13 mouse cellular contexts compared by ENCODE assay signal in the genomic region with DNA sequence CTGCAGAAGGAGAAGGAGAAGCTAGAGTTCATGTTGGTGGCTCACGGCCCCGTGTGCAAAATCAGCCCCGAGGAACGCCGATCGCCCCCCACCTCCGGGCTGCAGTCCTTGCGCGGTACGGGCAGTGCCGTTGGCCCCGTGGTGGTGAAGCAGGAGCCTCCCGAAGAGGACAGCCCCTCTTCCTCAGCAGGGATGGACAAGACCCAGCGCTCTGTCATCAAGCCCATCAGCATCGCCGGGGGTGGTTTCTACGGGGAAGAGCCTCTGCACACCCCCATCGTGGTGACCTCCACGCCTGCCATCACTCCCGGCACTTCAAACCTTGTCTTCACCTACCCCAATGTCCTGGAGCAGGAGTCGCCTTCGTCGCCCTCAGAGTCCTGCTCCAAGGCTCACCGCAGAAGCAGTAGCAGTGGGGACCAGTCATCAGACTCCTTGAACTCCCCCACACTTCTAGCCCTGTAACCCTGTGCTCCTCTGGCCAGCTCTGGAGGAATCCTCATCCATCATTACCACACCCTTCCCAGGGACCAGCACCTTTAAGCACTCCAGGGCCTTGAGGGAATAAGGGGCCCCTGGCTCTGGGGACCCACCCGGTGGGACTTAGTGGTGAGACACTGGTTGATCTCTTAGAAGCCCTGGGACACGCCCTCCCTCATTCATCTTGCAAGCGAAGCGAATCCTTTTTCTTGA. TPM values are rescaled to one million over a fixed set of nuclear protein-coding genes. Genes with fewer than 3 reads are reported as not detected.
DNase-seq lines count a peak whose midpoint lies in the region; ATAC-seq and TF ChIP-seq lines count a peak whose summit lies in the region.
"Had no signal": no experiment of that assay in that cellular context is flagged by ENCODE, and none has a peak within 500 bp of the region (broad histone marks: within the 10 kb centered on the region; RNA-seq: fewer than 3 reads in every experiment).

No protein-coding gene starts in this region.

- no peak overlapping the region for H3K27ac ChIP-seq in lung, postnatal 0 days (ENCODE audit: low read length)
- H3K27ac ChIP-seq in midbrain, embryonic 12.5 days (replicated peaks) = no peak overlapping the region
- H3K27ac ChIP-seq: limb, embryonic 15.5 days had no signal

- H3K36me3 ChIP-seq in lung, postnatal 0 days (ENCODE audit: insufficient read depth, low read length) = peaks cover 65% of the 10 kb centered on the region
- H3K36me3 ChIP-seq in midbrain, embryonic 12.5 days = no peaks in the 10 kb centered on the region

- 0 out of 2 replicates have a peak, but pooled peaks have one; percentile 3 for ATAC-seq in lung, postnatal 0 days
- peak; percentile 47; the same call in 1 of the 2 replicates for ATAC-seq in midbrain, embryonic 12.5 days (ENCODE audit: low FRiP score, low read depth)
- ATAC-seq in activated CD4-positive, CD25-positive, alpha-beta regulatory T cell, adult 4 months = no peak

- no peak overlapping the region for H3K9ac ChIP-seq in lung, postnatal 0 days (replicated peaks; ENCODE audit: low read depth)
- no peak overlapping the region for H3K9ac ChIP-seq in midbrain, embryonic 12.5 days (replicated peaks)
- H3K9ac ChIP-seq: limb, embryonic 15.5 days had no signal

- no peak overlapping the region for H3K4me3 ChIP-seq in lung, postnatal 0 days (ENCODE audit: low read depth, low read length)
- peak overlapping the region; percentile 22 for H3K4me3 ChIP-seq in midbrain, embryonic 12.5 days
- H3K4me3 ChIP-seq: limb, embryonic 15.5 days had no signal

- H3K27me3 ChIP-seq in lung, postnatal 0 days (replicated peaks; ENCODE audit: insufficient read depth, low read length) = no peaks in the 10 kb centered on the region
- H3K27me3 ChIP-seq in midbrain, embryonic 12.5 days = peaks cover 40% of the 10 kb centered on the region
- H3K27me3 ChIP-seq: limb, embryonic 15.5 days had no signal

- no peak overlapping the region for H3K4me2 ChIP-seq in lung, postnatal 0 days (replicated peaks; ENCODE audit: low read depth, low read length)
- H3K4me2 ChIP-seq in midbrain, embryonic 12.5 days (replicated peaks) = peak overlapping the region; percentile 51
- H3K4me2 ChIP-seq: limb, embryonic 15.5 days had no signal

- no peak for TF ChIP-seq CTCF in lung, postnatal 0 days (IDR thresholded peaks at IDR 0.05)

- H3K4me1 ChIP-seq in lung, postnatal 0 days (ENCODE audit: insufficient read depth, low read depth, low read length) = no peaks in the 10 kb centered on the region
- peaks cover 14% of the 10 kb centered on the region for H3K4me1 ChIP-seq in midbrain, embryonic 12.5 days

- 70% methylated on average over 28 of the region's 28 CpGs for WGBS in lung, postnatal 0 days
- WGBS in midbrain, embryonic 12.5 days = 66% methylated on average over 28 of the region's 28 CpGs

- DNase-seq in adrenal gland, adult 2 months = peak; percentile 25
- DNase-seq in adrenal gland, postnatal 14 days = no peak
- no peak for DNase-seq in lung, postnatal 0 days (ENCODE audit: low spot score)
- no peak for DNase-seq in lung, postnatal 25 days (ENCODE audit: low spot score)
- DNase-seq in thymus, adult 18-20 months = no peak
- DNase-seq in cerebellum, postnatal 25 days = no peak
- DNase-seq: adrenal gland, adult 8-10 months; gastrocnemius, postnatal 36 days; thymus, postnatal 25 days had no signal

- H3K9me3 ChIP-seq in lung, postnatal 0 days (ENCODE audit: low read length) = no peaks in the 10 kb centered on the region
- H3K9me3 ChIP-seq in midbrain, embryonic 12.5 days = no peaks in the 10 kb centered on the region
- H3K9me3 ChIP-seq: G1E; limb, embryonic 15.5 days had no signal

- no peak for TF ChIP-seq EP300 in lung, postnatal 0 days (IDR thresholded peaks at IDR 0.05)

RNA-seq across cellular contexts. Expression of a gene that starts 17.3 kb away (rescaled TPM):
- 100 to 1,000 TPM; 275 to 347 TPM for total RNA-seq in adrenal gland, adult 2 months (2021)
- 186 and 248 TPM in 2 replicates for polyA plus RNA-seq in adrenal gland, adult 2 months (2012; rRNA removed)
- total RNA-seq in adrenal gland, postnatal 14 days (2021) = 206 and 280 TPM in 2 replicates
- polyA plus RNA-seq in lung, postnatal 0 days (2015; fragmentation: Nextera tagmentation; extraction: Ambion mirVana) = 7.9 and 8.9 TPM in 2 replicates
- 0.81 and 0.96 TPM in 2 replicates for polyA plus RNA-seq in midbrain, embryonic 12.5 days (2016; fragmentation: Nextera tagmentation; extraction: Ambion mirVana)
- polyA plus RNA-seq in activated CD4-positive, CD25-positive, alpha-beta regulatory T cell, adult 4 months (2017; shearing (Covaris generic)) = 1 to 10 TPM in 1 of 2 experiments, under 1 TPM in 1; 0.66 to 1.2 TPM

Comparison
In these comparisons a context has a peak if more than half of its experiments do, and no peak if none do; other contexts are left out.
1. RNA of a gene that starts 17.3 kb away (polyA plus RNA-seq): 186 to 248 TPM in adrenal gland, adult 2 months; 7.9 to 8.9 TPM in lung, postnatal 0 days, 0.66 to 1.2 TPM in activated CD4-positive, CD25-positive, alpha-beta regulatory T cell, adult 4 months and 0.81 to 0.96 TPM in midbrain, embryonic 12.5 days; every median in the first group is over 10 times any median in the second.